Mouse (Mus musculus) neural tube, embryonic 14.5 days (tissue): ENCODE data around the gene Znfx1. TPM values are rescaled to one million over a fixed set of nuclear protein-coding genes. Genes with fewer than 3 reads are reported as not detected.

Experiments
- ATAC-seq: fragments of 200-750 bp; cut with Nextera tagmentation; 2 replicates; pipeline ENCODE4 v1.8.0; 2017; ENCODE audit warnings: low read depth, mild to moderate bottlenecking, moderate TSS enrichment, moderate library complexity
- H3K27ac ChIP-seq: fragments of 300-500 bp; sonication (generic); 2 replicates; pipeline ENCODE4 v1.5.1; 2014; ENCODE audit warnings: low read depth, mild to moderate bottlenecking, control low read depth, low read length, moderate library complexity, mixed read lengths
- H3K27me3 ChIP-seq: fragments of 300-500 bp; sonication (generic); 2 replicates; pipeline ENCODE4 v1.6.1; 2014; ENCODE audit warnings: low read length; ENCODE audit not compliant: control insufficient read depth, insufficient read depth
- H3K36me3 ChIP-seq: fragments of 300-500 bp; sonication (generic); 2 replicates; pipeline ENCODE4 v1.6.1; 2014; ENCODE audit warnings: low read length, mixed read lengths; ENCODE audit not compliant: control insufficient read depth, insufficient read depth
- H3K4me1 ChIP-seq: fragments of 300-500 bp; sonication (generic); 2 replicates; pipeline ENCODE4 v1.6.1; 2014; ENCODE audit warnings: low read length; ENCODE audit not compliant: control insufficient read depth, insufficient read depth
- H3K4me2 ChIP-seq: fragments of 300-500 bp; sonication (generic); 2 replicates; pipeline ENCODE4 v1.6.1; 2014; ENCODE audit warnings: mild to moderate bottlenecking, low read depth, low read length, control low read depth
- H3K4me3 ChIP-seq: fragments of 300-500 bp; sonication (generic); 2 replicates; pipeline ENCODE4 v1.5.1; 2014; ENCODE audit warnings: low read depth, low read length, control low read depth, mixed read lengths
- H3K9ac ChIP-seq: fragments of 300-500 bp; sonication (generic); replicated peaks from 2 replicates; pipeline ENCODE4 v1.6.1; 2014; ENCODE audit warnings: low read depth, mild to moderate bottlenecking, control low read depth, low read length, mixed read lengths
- H3K9me3 ChIP-seq: fragments of 300-500 bp; sonication (generic); 2 replicates; pipeline ENCODE4 v1.6.1; 2016; ENCODE audit warnings: low read length; ENCODE audit not compliant: control insufficient read depth
- WGBS: fragments of 180-500 bp; shearing (Covaris S2); extraction: QIAGEN DNeasy Blood & Tissue Kit; methylation state at CpG from one replicate; pipeline ENCODE4 v1.1.7; 2014; 5-methylcytosine and 5-hydroxymethylcytosine counted together
- polyA plus RNA-seq: library from polyadenylated mRNA; unstranded; fragments of >200 nt; fragmentation: Nextera tagmentation; extraction: Ambion mirVana; gene quantifications from 2 replicates; pipeline ENCODE4 v1.2.1, GENCODE M21; 2014

Znfx1 gene
- polyA plus RNA-seq, 1 experiment from 2014 or later = 8.3 TPM

- H3K9ac ChIP-seq = no peak overlapping the region
- H3K4me2 ChIP-seq = no peak overlapping the region
- ATAC-seq = no peak
- H3K4me1 ChIP-seq = no peaks in the 10 kb centered on the region
- H3K9me3 ChIP-seq = no peaks in the 10 kb centered on the region
- no peaks in the 10 kb centered on the region for H3K27me3 ChIP-seq
- H3K27ac ChIP-seq = no peak overlapping the region
- no peaks in the 10 kb centered on the region for H3K36me3 ChIP-seq
- no peak overlapping the region for H3K4me3 ChIP-seq
- WGBS = 86% methylated on average over 5 of the region's 5 CpGs
These were observed 24.0 kb upstream of the Znfx1 start for GRCm38 (mm10) chr2:167086836-167087235.

- no peaks in the 10 kb centered on the region for H3K4me1 ChIP-seq
- no peak overlapping the region for H3K4me2 ChIP-seq
- no peak overlapping the region for H3K9ac ChIP-seq
- WGBS = 72% methylated on average over 11 of the region's 11 CpGs
- no peaks in the 10 kb centered on the region for H3K27me3 ChIP-seq
- no peak overlapping the region for H3K4me3 ChIP-seq
- no peak for ATAC-seq
- no peak overlapping the region for H3K27ac ChIP-seq
- H3K36me3 ChIP-seq = no peaks in the 10 kb centered on the region
- H3K9me3 ChIP-seq = no peaks in the 10 kb centered on the region
These were observed 23.3 kb upstream of the Znfx1 start for GRCm38 (mm10) chr2:167086092-167086491.

DNA sequence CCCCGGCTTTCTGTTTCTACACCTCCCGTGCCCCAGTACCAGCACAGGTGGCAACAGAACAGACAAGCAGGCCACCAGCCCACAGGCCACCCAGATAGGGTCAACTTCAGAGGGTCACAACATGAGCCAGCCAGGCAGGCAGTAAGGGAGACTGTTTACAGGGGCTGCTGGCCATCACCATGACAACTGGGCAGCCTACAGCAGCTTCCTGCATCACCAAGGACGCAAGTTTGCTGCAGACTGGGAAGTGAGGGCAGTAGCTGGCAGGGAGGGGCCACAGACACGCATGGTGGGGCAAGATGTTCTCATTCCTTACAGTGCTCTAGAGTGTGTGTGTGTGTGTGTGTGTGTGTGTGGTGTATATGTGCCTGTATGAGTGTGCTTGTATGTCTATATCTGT, 18.8 kb upstream of the Znfx1 start:
- H3K9ac ChIP-seq = no peak overlapping the region
- H3K36me3 ChIP-seq = no peaks in the 10 kb centered on the region
- no peak; the same call in 1 of the 2 replicates for ATAC-seq
- no peaks in the 10 kb centered on the region for H3K9me3 ChIP-seq
- H3K27me3 ChIP-seq = no peaks in the 10 kb centered on the region
- no peak overlapping the region for H3K4me2 ChIP-seq
- no peak overlapping the region for H3K27ac ChIP-seq
- H3K4me1 ChIP-seq = peaks cover 12% of the 10 kb centered on the region
- WGBS = 31% methylated on average over 4 of the region's 4 CpGs
- no peak overlapping the region for H3K4me3 ChIP-seq

GRCm38 (mm10) chr2:167081135-167081534, 18.3 kb upstream of the Znfx1 start:
- H3K4me2 ChIP-seq = no peak overlapping the region
- no peaks in the 10 kb centered on the region for H3K36me3 ChIP-seq
- ATAC-seq = no peak
- H3K4me1 ChIP-seq = peaks cover 12% of the 10 kb centered on the region
- H3K4me3 ChIP-seq = no peak overlapping the region
- WGBS = 55% methylated on average over 6 of the region's 6 CpGs
- no peak overlapping the region for H3K27ac ChIP-seq
- H3K9ac ChIP-seq = no peak overlapping the region
- no peaks in the 10 kb centered on the region for H3K27me3 ChIP-seq
- no peaks in the 10 kb centered on the region for H3K9me3 ChIP-seq

DNA sequence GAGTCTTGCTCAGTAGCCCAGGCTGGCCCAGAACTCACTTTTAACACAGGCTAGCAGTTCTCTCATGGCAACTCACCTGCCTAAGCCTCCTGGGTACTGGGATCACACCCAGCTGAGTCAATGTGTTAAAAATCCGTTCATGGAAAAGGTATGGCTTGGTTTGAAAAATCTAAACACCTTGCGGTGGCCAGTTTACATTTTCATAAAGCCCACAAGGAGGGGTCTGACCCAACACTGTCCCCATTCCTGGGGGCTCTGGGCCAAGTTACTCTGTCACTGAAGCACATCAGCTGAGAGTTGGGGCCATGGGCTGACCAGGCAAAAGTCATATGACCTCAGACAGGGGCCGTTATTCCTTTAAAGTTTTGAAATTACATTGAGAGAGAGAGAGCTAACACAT, 17.6 kb upstream of the Znfx1 start:
- no peak overlapping the region for H3K27ac ChIP-seq
- H3K4me3 ChIP-seq = no peak overlapping the region
- H3K4me2 ChIP-seq = no peak overlapping the region
- no peaks in the 10 kb centered on the region for H3K27me3 ChIP-seq
- peaks cover 12% of the 10 kb centered on the region for H3K4me1 ChIP-seq
- WGBS = 80% methylated on average over 3 of the region's 3 CpGs
- no peaks in the 10 kb centered on the region for H3K36me3 ChIP-seq
- no peak for ATAC-seq
- H3K9me3 ChIP-seq = no peaks in the 10 kb centered on the region
- no peak overlapping the region for H3K9ac ChIP-seq

DNA sequence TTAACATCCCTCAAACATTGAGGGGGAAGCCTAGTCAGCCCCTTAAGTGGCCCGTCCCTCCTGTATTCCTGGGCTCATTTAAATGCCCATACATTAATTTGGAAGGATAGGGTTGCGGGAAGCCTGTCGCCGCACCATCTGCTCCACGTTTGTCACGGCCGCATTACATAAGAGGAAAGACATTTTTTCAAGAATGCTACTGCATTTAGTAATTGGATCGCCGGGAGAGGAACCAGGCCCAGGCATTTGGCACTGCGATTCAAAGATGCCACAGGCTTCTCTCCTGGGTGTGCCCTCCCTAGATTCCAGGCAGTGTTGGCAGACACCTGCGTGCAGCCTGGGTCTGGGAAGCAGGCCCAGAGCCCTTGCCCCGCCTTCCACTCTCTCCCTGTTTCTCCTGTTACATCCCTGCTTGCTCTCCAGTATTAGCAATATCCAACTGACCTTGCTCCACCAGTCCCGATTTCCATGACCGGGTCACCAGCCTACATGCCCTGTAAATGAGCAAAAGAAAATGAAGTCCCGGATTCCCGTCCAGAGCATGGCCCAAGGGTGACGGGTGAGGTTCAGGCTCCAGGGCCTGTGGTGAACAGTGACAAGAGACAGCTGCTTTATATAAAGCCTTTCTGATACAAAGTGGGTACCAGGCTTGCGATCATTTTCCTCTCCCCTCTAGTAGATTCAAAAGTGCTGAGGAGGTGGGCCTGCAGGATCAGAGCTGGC, 16.9 kb upstream of the Znfx1 start:
- no peaks in the 10 kb centered on the region for H3K36me3 ChIP-seq
- peaks cover 12% of the 10 kb centered on the region for H3K4me1 ChIP-seq
- H3K27ac ChIP-seq = no peak overlapping the region
- 35% methylated on average over 18 of the region's 18 CpGs for WGBS
- no peak for ATAC-seq
- no peak overlapping the region for H3K4me3 ChIP-seq
- no peak overlapping the region for H3K4me2 ChIP-seq
- H3K9ac ChIP-seq = no peak overlapping the region
- no peaks in the 10 kb centered on the region for H3K27me3 ChIP-seq
- no peaks in the 10 kb centered on the region for H3K9me3 ChIP-seq

- ATAC-seq = no peak
- Histone ChIP-seq H3K9ac (no peak overlapping the region), H3K4me3 (no peak overlapping the region), H3K9me3 (no peaks in the 10 kb centered on the region), H3K27ac (no peak overlapping the region), H3K4me2 (no peak overlapping the region), H3K36me3 (no peaks in the 10 kb centered on the region), H3K27me3 (no peaks in the 10 kb centered on the region), H3K4me1 (peaks cover 12% of the 10 kb centered on the region)
- 46% methylated on average over 9 of the region's 9 CpGs for WGBS
These were observed 16.2 kb upstream of the Znfx1 start for GRCm38 (mm10) chr2:167078931-167079495.

DNA sequence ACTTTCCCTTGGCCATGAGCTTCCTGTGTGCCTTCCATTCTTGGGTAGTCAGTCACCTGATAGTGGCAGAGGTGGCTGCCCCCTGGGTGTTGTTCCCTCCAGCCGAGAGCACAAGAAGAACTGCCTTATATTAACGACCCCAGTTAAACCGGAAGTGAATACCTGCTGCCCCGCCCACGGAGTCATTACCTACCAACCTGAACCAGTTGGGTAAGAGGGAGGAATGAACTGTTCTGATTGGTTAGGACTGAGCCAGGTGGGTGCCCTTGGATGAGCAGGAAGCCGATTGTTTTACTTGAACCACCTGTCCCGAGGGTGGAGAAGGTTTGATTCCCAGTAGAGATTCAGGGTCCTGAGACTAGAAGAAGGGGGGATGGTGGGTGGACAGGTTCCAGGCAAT, 15.7 kb upstream of the Znfx1 start:
- no peaks in the 10 kb centered on the region for H3K36me3 ChIP-seq
- H3K9me3 ChIP-seq = no peaks in the 10 kb centered on the region
- H3K27me3 ChIP-seq = no peaks in the 10 kb centered on the region
- H3K4me3 ChIP-seq = no peak overlapping the region
- H3K9ac ChIP-seq = no peak overlapping the region
- no peak overlapping the region for H3K4me2 ChIP-seq
- no peak for ATAC-seq
- no peak overlapping the region for H3K27ac ChIP-seq
- WGBS = 48% methylated on average over 7 of the region's 7 CpGs
- H3K4me1 ChIP-seq = peaks cover 12% of the 10 kb centered on the region

DNA sequence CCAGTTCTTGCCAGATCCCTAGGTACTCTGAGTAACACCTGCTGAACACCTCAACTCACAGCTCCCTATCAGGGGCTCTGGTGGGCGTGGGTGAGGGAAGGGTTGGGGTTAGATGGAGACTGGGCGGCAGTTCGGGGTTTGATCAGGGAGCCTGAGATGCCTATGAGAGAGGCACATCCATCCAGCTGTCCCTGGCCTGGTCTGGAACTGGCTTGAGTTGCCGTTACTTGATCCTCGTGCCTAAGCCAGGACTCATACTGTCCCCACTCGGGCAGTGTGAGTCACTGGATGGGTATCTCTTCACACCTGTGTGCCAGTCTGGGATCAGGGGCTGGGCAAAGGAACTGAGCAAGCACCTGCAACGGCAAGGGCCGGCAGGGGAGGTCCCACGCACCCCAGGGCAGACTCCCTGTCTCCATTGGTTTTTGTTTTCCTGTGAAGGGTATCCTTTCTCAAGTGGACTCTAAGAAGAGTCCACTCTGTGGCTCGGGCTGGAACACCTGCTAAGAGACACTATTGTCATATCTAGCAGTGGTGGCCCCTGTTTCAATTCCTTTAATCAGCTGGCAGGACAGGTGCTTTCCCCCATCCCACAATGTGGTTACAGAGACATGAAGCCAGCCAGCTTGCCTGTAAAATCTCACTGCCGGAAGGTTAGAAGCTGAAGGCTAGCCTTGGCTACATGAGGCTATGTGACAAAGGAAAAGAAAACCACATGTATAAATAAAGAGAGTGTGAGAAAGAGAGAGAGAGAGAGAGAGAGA, 14.6 kb upstream of the Znfx1 start:
- no peak overlapping the region for H3K9ac ChIP-seq
- H3K4me3 ChIP-seq = no peak overlapping the region
- H3K36me3 ChIP-seq = no peaks in the 10 kb centered on the region
- no peak overlapping the region for H3K27ac ChIP-seq
- peaks cover 12% of the 10 kb centered on the region for H3K4me1 ChIP-seq
- ATAC-seq = no peak
- 89% methylated on average over 11 of the region's 11 CpGs for WGBS
- no peaks in the 10 kb centered on the region for H3K27me3 ChIP-seq
- H3K4me2 ChIP-seq = no peak overlapping the region
- no peaks in the 10 kb centered on the region for H3K9me3 ChIP-seq
